Mouse (Mus musculus): Measurements from ENCODE around the gene Nmb. TPM values are rescaled to one million over a fixed set of nuclear protein-coding genes. Genes with fewer than 3 reads are reported as not detected.
"Not testable (repeated sequence)": the region's sequence is repeated elsewhere in the genome, so short reads cannot be mapped to it uniquely, and the experiment has no call there.

The Nmb gene
- polyA plus RNA-seq (2015; fragmentation: Nextera tagmentation; extraction: Ambion mirVana): 5.6 and 5.8 TPM in 2 replicates

GRCm38 (mm10) chr7:80904921-80905515 is at the start of gene Nmb:
Nmb (minus strand) TSS chr7:80905076.
- peaks cover 34% of the 10 kb centered on the region for H3K36me3 ChIP-seq
- peak within 1 kb of the TSS; percentile 74 for H3K9ac ChIP-seq

GRCm38 (mm10) chr7:80954251-80954650 is 49.4 kb upstream of the Nmb start:
- no peak for ATAC-seq (ENCODE audit: insufficient number of reproducible peaks, insufficient read depth, low FRiP score, low TSS enrichment, low read depth)
- Histone ChIP-seq H3K4me1 (no peaks in the 10 kb centered on the region), H3K4me2 (no peak overlapping the region), H3K9ac (no peak overlapping the region), H3K9me3 (no peaks in the 10 kb centered on the region), H3K27me3 (no peaks in the 10 kb centered on the region; the same call in 1 of the 2 replicates), H3K4me3 (no peak overlapping the region), H3K27ac (no peak overlapping the region), H3K36me3 (no peaks in the 10 kb centered on the region)
- WGBS: 80% methylated on average over 2 of the region's 2 CpGs

More at GRCm38 (mm10) chr7:80904921-80905515, at the start of gene Nmb:
- no peaks in the 10 kb centered on the region for H3K9me3 ChIP-seq
- H3K27me3 ChIP-seq: no peaks in the 10 kb centered on the region
- 4% methylated on average over 19 of the region's 19 CpGs for WGBS
- ATAC-seq (ENCODE audit: insufficient number of reproducible peaks, insufficient read depth, low FRiP score, low TSS enrichment, low read depth): peak; percentile 69
- peaks cover 24% of the 10 kb centered on the region for H3K4me1 ChIP-seq
- peak within 1 kb of the TSS; percentile 92 for H3K4me2 ChIP-seq
- peak within 1 kb of the TSS; percentile 53 for H3K4me3 ChIP-seq
- peak within 1 kb of the TSS; percentile 41; the same call in 1 of the 2 replicates for H3K27ac ChIP-seq

- no peak overlapping the region for H3K27ac ChIP-seq
- no peak overlapping the region for H3K4me2 ChIP-seq
- no peak overlapping the region for H3K9ac ChIP-seq
- H3K27me3 ChIP-seq: no peaks in the 10 kb centered on the region; the same call in 1 of the 2 replicates
- WGBS: 61% methylated on average over 3 of the region's 3 CpGs
- ATAC-seq (ENCODE audit: insufficient number of reproducible peaks, insufficient read depth, low FRiP score, low TSS enrichment, low read depth): no peak
- H3K36me3 ChIP-seq: no peaks in the 10 kb centered on the region
- no peak overlapping the region for H3K4me3 ChIP-seq
- no peaks in the 10 kb centered on the region for H3K9me3 ChIP-seq
- H3K4me1 ChIP-seq: 0 out of 2 replicates have a peak, but pooled peaks cover 3% of the 10 kb centered on the region
Observed at GRCm38 (mm10) chr7:80952140-80952539, 47.3 kb upstream of the Nmb start.

- H3K4me2 ChIP-seq: no peak overlapping the region
- ATAC-seq (ENCODE audit: insufficient number of reproducible peaks, insufficient read depth, low FRiP score, low TSS enrichment, low read depth): no peak
- no peaks in the 10 kb centered on the region for H3K36me3 ChIP-seq
- H3K9me3 ChIP-seq: no peaks in the 10 kb centered on the region
- 89% methylated on average over 4 of the region's 4 CpGs for WGBS
- no peaks in the 10 kb centered on the region; the same call in 1 of the 2 replicates for H3K27me3 ChIP-seq
- H3K9ac ChIP-seq: no peak overlapping the region
- H3K4me1 ChIP-seq: peaks cover 6% of the 10 kb centered on the region
- H3K27ac ChIP-seq: no peak overlapping the region
- H3K4me3 ChIP-seq: no peak overlapping the region
Observed at GRCm38 (mm10) chr7:80951461-80951860, 46.6 kb upstream of the Nmb start.

- no peaks in the 10 kb centered on the region for H3K27me3 ChIP-seq
- WGBS: 2% methylated on average over 44 of the region's 44 CpGs
- H3K27ac ChIP-seq: peak within 1 kb of the TSS; percentile 96
- H3K9me3 ChIP-seq: no peaks in the 10 kb centered on the region
- peak within 1 kb of the TSS; percentile 94 for H3K4me3 ChIP-seq
- ATAC-seq (ENCODE audit: insufficient number of reproducible peaks, insufficient read depth, low FRiP score, low TSS enrichment, low read depth): peak; percentile 96
- H3K4me1 ChIP-seq: peaks cover 21% of the 10 kb centered on the region
- H3K9ac ChIP-seq: peak within 1 kb of the TSS; percentile 90
- peaks cover 10% of the 10 kb centered on the region for H3K36me3 ChIP-seq
- peak within 1 kb of the TSS; percentile 90 for H3K4me2 ChIP-seq
Observed at GRCm38 (mm10) chr7:80947445-80948350, 42.8 kb upstream of the Nmb start, which contains the start of gene Sec11a. Sec11a (minus strand) TSS chr7:80947780.

- H3K4me2 ChIP-seq: no peak overlapping the region
- H3K9me3 ChIP-seq: no peaks in the 10 kb centered on the region
- no peaks in the 10 kb centered on the region for H3K4me1 ChIP-seq
- no peak overlapping the region for H3K9ac ChIP-seq
- ATAC-seq (ENCODE audit: insufficient number of reproducible peaks, insufficient read depth, low FRiP score, low TSS enrichment, low read depth): no peak
- H3K36me3 ChIP-seq: peaks cover 13% of the 10 kb centered on the region
- WGBS: 90% methylated on average over 4 of the region's 4 CpGs
- no peak overlapping the region for H3K27ac ChIP-seq
- no peaks in the 10 kb centered on the region for H3K27me3 ChIP-seq
- no peak overlapping the region for H3K4me3 ChIP-seq
Observed at GRCm38 (mm10) chr7:80939808-80940207, 34.9 kb upstream of the Nmb start.

- H3K9ac ChIP-seq; H3K9me3 ChIP-seq; H3K4me1 ChIP-seq; ATAC-seq (ENCODE audit: insufficient number of reproducible peaks, insufficient read depth, low FRiP score, low TSS enrichment, low read depth); H3K4me2 ChIP-seq; H3K27ac ChIP-seq; H3K27me3 ChIP-seq; H3K4me3 ChIP-seq: not testable (repeated sequence)
- peaks cover 30% of the 10 kb centered on the region for H3K36me3 ChIP-seq
Observed at GRCm38 (mm10) chr7:80937304-80937666, 32.4 kb upstream of the Nmb start.

GRCm38 (mm10) chr7:80936617-80937303 is 31.9 kb upstream of the Nmb start:
- not testable (repeated sequence) for H3K4me3 ChIP-seq; H3K27me3 ChIP-seq; H3K9ac ChIP-seq; H3K27ac ChIP-seq; H3K4me2 ChIP-seq; H3K4me1 ChIP-seq; ATAC-seq (ENCODE audit: insufficient number of reproducible peaks, insufficient read depth, low FRiP score, low TSS enrichment, low read depth); H3K9me3 ChIP-seq
- H3K36me3 ChIP-seq: peaks cover 33% of the 10 kb centered on the region
- WGBS: 75% methylated on average over 7 of the region's 7 CpGs

GRCm38 (mm10) chr7:80935834-80936233 is 31.0 kb upstream of the Nmb start:
- Histone ChIP-seq H3K27ac (no peak overlapping the region), H3K4me3 (no peak overlapping the region), H3K36me3 (peaks cover 37% of the 10 kb centered on the region), H3K27me3 (no peaks in the 10 kb centered on the region), H3K9ac (no peak overlapping the region), H3K4me1 (no peaks in the 10 kb centered on the region), H3K9me3 (no peaks in the 10 kb centered on the region), H3K4me2 (no peak overlapping the region)
- WGBS: 95% methylated on average over 1 of the region's 1 CpGs
- no peak for ATAC-seq (ENCODE audit: insufficient number of reproducible peaks, insufficient read depth, low FRiP score, low TSS enrichment, low read depth)

- no peak for ATAC-seq (ENCODE audit: insufficient number of reproducible peaks, insufficient read depth, low FRiP score, low TSS enrichment, low read depth)
- no peak overlapping the region for H3K27ac ChIP-seq
- no peak overlapping the region for H3K4me2 ChIP-seq
- peaks cover 39% of the 10 kb centered on the region for H3K36me3 ChIP-seq
- WGBS: 73% methylated on average over 1 of the region's 1 CpGs
- H3K9me3 ChIP-seq: no peaks in the 10 kb centered on the region
- H3K27me3 ChIP-seq: no peaks in the 10 kb centered on the region
- H3K4me1 ChIP-seq: no peaks in the 10 kb centered on the region
- H3K4me3 ChIP-seq: no peak overlapping the region
- H3K9ac ChIP-seq: no peak overlapping the region
Observed at GRCm38 (mm10) chr7:80932777-80933176, 27.9 kb upstream of the Nmb start.

GRCm38 (mm10) chr7:80931618-80932207 is 26.8 kb upstream of the Nmb start:
- ATAC-seq (ENCODE audit: insufficient number of reproducible peaks, insufficient read depth, low FRiP score, low TSS enrichment, low read depth): no peak
- no peak overlapping the region for H3K27ac ChIP-seq
- WGBS: 94% methylated on average over 8 of the region's 8 CpGs
- H3K4me2 ChIP-seq: no peak overlapping the region
- no peaks in the 10 kb centered on the region for H3K27me3 ChIP-seq
- H3K9me3 ChIP-seq: no peaks in the 10 kb centered on the region
- no peak overlapping the region for H3K4me3 ChIP-seq
- H3K4me1 ChIP-seq: no peaks in the 10 kb centered on the region
- H3K36me3 ChIP-seq: peaks cover 48% of the 10 kb centered on the region
- no peak overlapping the region for H3K9ac ChIP-seq
